ENCODE assay signal across 13 mouse cellular contexts in the genomic region with DNA sequence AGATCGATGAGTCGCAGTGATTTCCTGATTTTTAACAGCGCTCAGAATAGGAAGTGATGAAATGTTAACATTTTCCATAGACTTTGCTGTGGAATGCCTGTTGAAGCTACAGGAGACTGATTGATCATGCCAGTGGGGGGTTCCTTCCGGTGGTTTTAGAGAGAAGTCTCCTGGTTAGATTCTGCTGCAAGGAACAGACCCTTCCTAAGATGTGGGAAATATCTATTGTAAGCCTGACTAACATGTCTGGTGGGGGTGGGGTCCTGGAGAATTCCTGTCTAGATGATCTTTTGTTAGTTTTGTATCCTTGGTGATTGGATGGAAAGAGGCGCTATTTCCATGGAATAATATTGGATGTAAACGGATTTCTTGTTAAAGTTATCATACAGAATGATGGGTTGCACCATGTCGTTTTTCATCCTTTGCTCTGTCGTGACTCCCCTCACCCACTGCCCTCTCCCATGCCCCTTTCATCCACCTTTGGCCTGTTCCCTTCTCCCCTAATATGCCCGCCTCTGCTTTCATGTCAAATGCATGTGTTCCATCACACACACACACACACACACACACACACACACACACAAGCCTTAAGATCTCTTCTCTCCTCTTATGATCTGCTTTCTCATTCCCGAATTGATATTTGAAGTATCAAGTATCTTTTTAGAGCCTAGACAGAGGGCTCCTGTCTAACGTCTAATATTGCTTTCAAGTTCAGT.
DNase-seq lines count a peak whose midpoint lies in the region; ATAC-seq and TF ChIP-seq lines count a peak whose summit lies in the region.
"Had no signal": no experiment of that assay in that cellular context is flagged by ENCODE, and none has a peak within 500 bp of the region (broad histone marks: within the 10 kb centered on the region; RNA-seq: fewer than 3 reads in every experiment).

No protein-coding gene starts in this region.

- H3K9me3 ChIP-seq in hindbrain, embryonic 10.5 days = no peaks in the 10 kb centered on the region
- no peaks in the 10 kb centered on the region for H3K9me3 ChIP-seq in midbrain, embryonic 13.5 days
- H3K9me3 ChIP-seq in liver, postnatal 0 days (ENCODE audit: low read length) = no peaks in the 10 kb centered on the region
- H3K9me3 ChIP-seq: intestine, embryonic 15.5 days had no signal

- no peak for TF ChIP-seq CTCF in liver, postnatal 0 days (IDR thresholded peaks at IDR 0.05; ENCODE audit: low read depth)

- no peak for TF ChIP-seq EP300 in liver, postnatal 0 days (IDR thresholded peaks at IDR 0.05; ENCODE audit: low read depth)

- WGBS in hindbrain, embryonic 10.5 days = 21% methylated on average over 11 of the region's 11 CpGs
- WGBS in midbrain, embryonic 13.5 days = 13% methylated on average over 11 of the region's 11 CpGs
- 57% methylated on average over 11 of the region's 11 CpGs for WGBS in liver, postnatal 0 days (ENCODE audit: insufficient replicate concordance)

- H3K9ac ChIP-seq in midbrain, embryonic 13.5 days (replicated peaks) = no peak overlapping the region
- no peak overlapping the region for H3K9ac ChIP-seq in liver, postnatal 0 days (replicated peaks)
- H3K9ac ChIP-seq: intestine, embryonic 15.5 days had no signal

- H3K36me3 ChIP-seq in hindbrain, embryonic 10.5 days = no peaks in the 10 kb centered on the region
- H3K36me3 ChIP-seq in midbrain, embryonic 13.5 days = no peaks in the 10 kb centered on the region
- H3K36me3 ChIP-seq in liver, postnatal 0 days (replicated peaks; ENCODE audit: insufficient read depth, low read length) = no peaks in the 10 kb centered on the region
- H3K36me3 ChIP-seq: intestine, embryonic 15.5 days had no signal

- peak; percentile 35; the same call in 1 of the 2 replicates for ATAC-seq in midbrain, embryonic 13.5 days
- ATAC-seq in frontal cortex, adult (ENCODE audit: low TSS enrichment) = no peak
- ATAC-seq in liver, postnatal 0 days = no peak
- ATAC-seq: intestine, embryonic 15.5 days; lung, postnatal 0 days had no signal

- peak; percentile 86 for DNase-seq in R1 (ENCODE audit: low read depth, low spot score)
- peak; percentile 27 for DNase-seq in embryo, embryonic 10 days (ENCODE audit: low spot score)
- DNase-seq in hindbrain, embryonic 10.5 days (ENCODE audit: low spot score) = peak; percentile 70
- no peak for DNase-seq in frontal cortex, postnatal 25 days (ENCODE audit: low spot score in 2 of 2)
- DNase-seq in liver, postnatal 0 days = no peak
- DNase-seq: gastrocnemius, postnatal 25 days; thymus, postnatal 36 days had no signal

- H3K27ac ChIP-seq in hindbrain, embryonic 10.5 days = peak overlapping the region; percentile 85
- peak overlapping the region; percentile 53 for H3K27ac ChIP-seq in midbrain, embryonic 13.5 days
- H3K27ac ChIP-seq in liver, postnatal 0 days (ENCODE audit: low read depth) = no peak overlapping the region
- H3K27ac ChIP-seq: intestine, embryonic 15.5 days; stomach, postnatal 0 days had no signal

- H3K27me3 ChIP-seq in hindbrain, embryonic 10.5 days (ENCODE audit: insufficient read depth, poor library complexity, severe bottlenecking) = no peaks in the 10 kb centered on the region
- H3K27me3 ChIP-seq in midbrain, embryonic 13.5 days = peaks cover 4% of the 10 kb centered on the region; the same call in 1 of the 2 replicates
- no peaks in the 10 kb centered on the region for H3K27me3 ChIP-seq in liver, postnatal 0 days (ENCODE audit: insufficient read depth, low read length)
- H3K27me3 ChIP-seq: intestine, embryonic 15.5 days had no signal

- H3K4me3 ChIP-seq in hindbrain, embryonic 10.5 days = peak overlapping the region; percentile 3; the same call in 1 of the 2 replicates
- no peak overlapping the region for H3K4me3 ChIP-seq in midbrain, embryonic 13.5 days (replicated peaks)
- no peak overlapping the region for H3K4me3 ChIP-seq in liver, postnatal 0 days (ENCODE audit: low read depth, low read length)
- H3K4me3 ChIP-seq: intestine, embryonic 15.5 days had no signal

- H3K4me1 ChIP-seq in hindbrain, embryonic 10.5 days (replicated peaks) = peaks cover 98% of the 10 kb centered on the region
- peaks cover 68% of the 10 kb centered on the region for H3K4me1 ChIP-seq in midbrain, embryonic 13.5 days (replicated peaks)
- no peaks in the 10 kb centered on the region for H3K4me1 ChIP-seq in liver, postnatal 0 days (ENCODE audit: insufficient read depth)

- H3K4me2 ChIP-seq in midbrain, embryonic 13.5 days (replicated peaks) = peak overlapping the region; percentile 4; the same call in 1 of the 2 replicates
- H3K4me2 ChIP-seq in liver, postnatal 0 days (ENCODE audit: low read depth, low read length) = no peak overlapping the region
- H3K4me2 ChIP-seq: intestine, embryonic 15.5 days; liver, embryonic 11.5 days had no signal

Comparison
In these comparisons a context has a peak if more than half of its experiments do, and no peak if none do; other contexts are left out.
1. DNase-seq: peak in R1 (single experiment), embryo, embryonic 10 days (single experiment) and hindbrain, embryonic 10.5 days (single experiment); none in frontal cortex, postnatal 25 days (0 of 2) and liver, postnatal 0 days (single experiment).